Mouse (Mus musculus) liver, adult 2 months (tissue): ENCODE measurements around the gene Memo1.

Source experiments
- CTCF ChIP-seq: fragments of 200-500 bp; IDR thresholded peaks from 2 replicates; pipeline ENCODE4 v1.5.1; 2011; ENCODE audit warnings: low read depth, low read length, control low read depth
- POLR2A ChIP-seq: fragments of 200-500 bp; IDR thresholded peaks from 2 replicates; pipeline ENCODE4 v1.6.1; 2011; ENCODE audit warnings: low read length, control low read depth; ENCODE audit not compliant: insufficient read depth; ENCODE audit errors: extremely low read depth

GRCm38 (mm10) chr17:74191446-74191845, 103.9 kb downstream of the Memo1 start:
- TF ChIP-seq POLR2A (no peak), CTCF (no peak)
